Mouse (Mus musculus) heart, embryonic 11.5 days (tissue): ENCODE results near the gene Gimap7. TPM values are rescaled to one million over a fixed set of nuclear protein-coding genes. Genes with fewer than 3 reads are reported as not detected.
A peak's percentile ranks its signal among the peaks of the same experiment; 100 is the strongest.
"Not testable (repeated sequence)": the region's sequence is repeated elsewhere in the genome, so short reads cannot be mapped to it uniquely, and the experiment has no call there.

Experiments used
- ATAC-seq: fragments of 200-750 bp; cut with Nextera tagmentation; replicated peaks from 2 replicates; pipeline ENCODE4 v1.8.0; 2017; ENCODE audit warnings: moderate library complexity; ENCODE audit not compliant: insufficient number of reproducible peaks, low FRiP score, low TSS enrichment
- H3K27ac ChIP-seq: fragments of 300-500 bp; sonication (generic); 2 replicates; pipeline ENCODE4 v1.5.1; 2014; ENCODE audit warnings: mild to moderate bottlenecking, low read depth, low read length
- H3K27me3 ChIP-seq: fragments of 300-500 bp; sonication (generic); 2 replicates; pipeline ENCODE4 v1.6.1; 2014; ENCODE audit warnings: mild to moderate bottlenecking, low read length, mixed read lengths; ENCODE audit not compliant: control insufficient read depth, insufficient read depth
- H3K36me3 ChIP-seq: fragments of 300-500 bp; sonication (generic); 2 replicates; pipeline ENCODE4 v1.6.1; 2014; ENCODE audit warnings: mild to moderate bottlenecking, low read length, moderate library complexity, mixed read lengths; ENCODE audit not compliant: control insufficient read depth, insufficient read depth
- H3K4me1 ChIP-seq: fragments of 300-500 bp; sonication (generic); 2 replicates; pipeline ENCODE4 v1.6.1; 2014; ENCODE audit warnings: low read length; ENCODE audit not compliant: control insufficient read depth, insufficient read depth
- H3K4me2 ChIP-seq: fragments of 300-500 bp; sonication (generic); 2 replicates; pipeline ENCODE4 v1.6.1; 2014; ENCODE audit warnings: mild to moderate bottlenecking, moderate library complexity
- H3K4me3 ChIP-seq: fragments of 300-500 bp; sonication (generic); 2 replicates; pipeline ENCODE4 v1.5.1; 2014; ENCODE audit warnings: low read depth, low read length
- H3K9ac ChIP-seq: fragments of 300-500 bp; sonication (generic); 2 replicates; pipeline ENCODE4 v1.6.1; 2014; ENCODE audit warnings: mild to moderate bottlenecking, low read depth, low read length, moderate library complexity
- H3K9me3 ChIP-seq: fragments of 300-500 bp; sonication (generic); replicated peaks from 2 replicates; pipeline ENCODE4 v1.6.1; 2016; ENCODE audit warnings: low read length; ENCODE audit not compliant: control insufficient read depth
- WGBS: fragments of 180-500 bp; shearing (Covaris S2); extraction: QIAGEN DNeasy Blood & Tissue Kit; methylation state at CpG from one replicate; pipeline ENCODE4 v1.1.7; 2014; ENCODE audit not compliant: insufficient replicate concordance; 5-methylcytosine and 5-hydroxymethylcytosine counted together
- polyA plus RNA-seq: library from polyadenylated mRNA; unstranded; fragments of >200 nt; fragmentation: Nextera tagmentation; extraction: Ambion mirVana; gene quantifications from 2 replicates; pipeline ENCODE4 v1.2.1, GENCODE M21; 2014

The Gimap7 gene
- polyA plus RNA-seq, 1 experiment from 2014 or later, result not detected

DNA sequence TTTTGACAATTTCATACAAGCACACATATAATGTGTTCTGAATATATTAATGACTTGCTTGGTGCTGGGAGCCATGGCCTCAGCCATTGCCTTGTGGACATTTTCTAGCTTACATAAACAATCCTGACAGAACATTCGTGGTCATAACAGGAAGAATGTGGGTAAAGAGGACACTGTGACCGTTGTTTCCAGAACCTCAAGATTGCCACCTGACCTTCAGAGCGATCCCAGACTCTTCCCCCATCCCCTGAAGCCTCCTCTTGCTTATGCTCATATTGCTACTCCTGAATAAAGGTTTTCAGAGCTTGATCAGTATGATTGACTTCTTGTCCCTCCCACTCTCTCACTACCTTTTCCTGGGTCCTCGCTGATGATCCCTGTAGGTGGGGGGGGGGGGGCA lies 40.0 kb upstream of the Gimap7 start:
- Histone ChIP-seq H3K27me3 (no peaks in the 10 kb centered on the region), H3K27ac (no peak overlapping the region), H3K9me3 (no peaks in the 10 kb centered on the region), H3K36me3 (no peaks in the 10 kb centered on the region), H3K4me1 (no peaks in the 10 kb centered on the region), H3K4me3 (no peak overlapping the region), H3K9ac (no peak overlapping the region), H3K4me2 (no peak overlapping the region)
- ATAC-seq, result no peak
- WGBS, result 65% methylated on average over 4 of the region's 4 CpGs

DNA sequence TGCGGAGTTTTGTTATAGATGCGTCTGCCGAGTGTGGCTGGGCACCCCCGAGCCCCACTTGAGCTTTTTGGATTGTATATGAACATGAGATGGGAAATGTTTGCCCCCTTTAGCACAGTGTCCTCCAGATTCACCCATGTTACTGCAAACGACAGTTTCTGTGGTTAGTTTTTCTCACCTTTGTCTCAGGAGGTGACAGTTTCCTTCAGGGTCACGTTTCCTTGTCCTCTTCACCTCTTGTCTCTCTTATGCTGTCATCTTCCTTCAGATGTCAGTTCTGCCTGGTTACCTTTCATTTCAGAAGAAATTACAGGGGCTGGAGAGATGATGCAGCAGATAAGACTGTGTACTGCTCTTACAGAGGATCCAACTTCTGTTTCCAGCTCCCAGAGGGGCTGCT lies 38.7 kb upstream of the Gimap7 start:
- H3K9ac ChIP-seq, result no peak overlapping the region
- WGBS, result 74% methylated on average over 6 of the region's 6 CpGs
- H3K4me2 ChIP-seq, result no peak overlapping the region
- no peaks in the 10 kb centered on the region for H3K27me3 ChIP-seq
- no peaks in the 10 kb centered on the region for H3K36me3 ChIP-seq
- no peak for ATAC-seq
- no peaks in the 10 kb centered on the region for H3K9me3 ChIP-seq
- H3K27ac ChIP-seq, result no peak overlapping the region
- no peak overlapping the region for H3K4me3 ChIP-seq
- H3K4me1 ChIP-seq, result no peaks in the 10 kb centered on the region

DNA sequence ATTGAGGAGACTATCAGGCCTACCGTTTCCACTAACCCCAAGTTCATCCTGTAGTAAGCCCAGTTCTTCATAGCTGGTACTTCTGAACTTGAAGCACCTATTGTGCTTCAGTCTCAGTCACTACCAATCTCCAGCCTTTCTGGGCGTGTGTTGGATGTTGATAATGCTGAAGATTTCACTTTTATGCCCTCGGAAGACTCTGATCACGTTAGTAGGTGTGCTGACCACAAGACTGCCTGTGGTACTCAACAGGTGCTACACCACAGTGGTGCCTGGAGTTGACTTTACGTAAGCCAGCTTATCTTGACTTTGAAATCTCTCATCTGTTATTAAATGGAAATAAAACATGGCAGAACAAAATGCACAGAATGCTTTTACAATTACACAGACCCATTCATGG lies 38.0 kb upstream of the Gimap7 start:
- WGBS, result 72% methylated on average over 5 of the region's 5 CpGs
- H3K27me3 ChIP-seq, result no peaks in the 10 kb centered on the region
- ATAC-seq, result no peak
- H3K27ac ChIP-seq, result no peak overlapping the region
- no peaks in the 10 kb centered on the region for H3K36me3 ChIP-seq
- H3K4me3 ChIP-seq, result no peak overlapping the region
- no peak overlapping the region for H3K4me2 ChIP-seq
- H3K4me1 ChIP-seq, result no peaks in the 10 kb centered on the region
- no peak overlapping the region for H3K9ac ChIP-seq
- H3K9me3 ChIP-seq, result no peaks in the 10 kb centered on the region

DNA sequence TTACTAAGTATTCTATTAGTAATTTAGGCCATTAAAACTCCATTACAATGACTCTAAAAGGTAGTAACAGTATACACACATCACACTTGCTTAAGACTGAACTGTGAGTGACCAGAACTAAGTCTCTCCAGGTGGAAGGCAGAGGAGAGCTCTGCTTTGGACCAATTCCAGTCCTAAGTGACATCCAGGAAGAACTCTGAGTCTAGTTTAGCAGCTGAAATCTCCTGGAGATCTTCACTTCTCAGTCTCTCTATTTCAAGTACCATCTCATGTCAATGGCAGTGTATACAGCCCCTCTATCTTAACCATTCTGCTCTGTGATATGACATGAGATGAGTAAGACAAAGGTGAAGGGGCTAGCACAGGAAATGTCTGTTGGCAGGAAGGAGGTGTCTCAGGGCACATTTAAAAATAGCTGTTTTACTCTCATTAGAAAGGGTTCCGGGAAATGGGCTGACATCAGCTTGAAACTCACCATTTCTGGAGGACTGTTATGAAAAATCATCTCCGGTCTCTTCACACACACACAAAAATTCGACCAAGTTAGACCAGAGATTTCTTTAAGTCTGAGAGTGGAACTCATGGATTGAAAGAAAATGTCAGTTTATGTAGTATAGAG lies 36.8 kb upstream of the Gimap7 start:
- no peaks in the 10 kb centered on the region for H3K36me3 ChIP-seq
- H3K27me3 ChIP-seq, result no peaks in the 10 kb centered on the region
- no peak overlapping the region for H3K9ac ChIP-seq
- no peak overlapping the region for H3K4me2 ChIP-seq
- no peak overlapping the region for H3K4me3 ChIP-seq
- H3K27ac ChIP-seq, result no peak overlapping the region
- no peaks in the 10 kb centered on the region for H3K9me3 ChIP-seq
- no peaks in the 10 kb centered on the region for H3K4me1 ChIP-seq
- ATAC-seq, result no peak
- WGBS, result 61% methylated on average over 3 of the region's 3 CpGs

DNA sequence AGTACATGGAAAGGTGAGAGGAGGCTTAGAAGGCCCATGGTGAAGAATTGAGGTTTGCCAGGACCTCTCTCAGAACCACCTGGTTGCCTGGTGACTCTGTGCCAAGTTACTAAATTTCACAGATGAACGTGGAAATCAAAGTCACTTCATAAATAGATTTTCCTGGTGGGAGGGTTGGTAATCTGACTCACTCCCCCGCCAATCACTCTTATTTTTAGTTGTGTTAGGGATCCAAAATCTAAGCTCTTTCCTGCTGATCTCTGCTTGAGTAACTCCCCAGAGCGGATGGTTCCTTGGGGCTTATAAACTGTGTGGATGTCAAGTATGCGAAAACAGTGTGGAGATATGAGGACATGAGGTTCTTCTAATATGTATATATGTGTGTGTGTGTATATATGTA lies 36.1 kb upstream of the Gimap7 start:
- no peak for ATAC-seq
- Histone ChIP-seq H3K4me3 (no peak overlapping the region), H3K27me3 (no peaks in the 10 kb centered on the region), H3K9ac (no peak overlapping the region), H3K4me1 (no peaks in the 10 kb centered on the region), H3K9me3 (no peaks in the 10 kb centered on the region), H3K27ac (no peak overlapping the region), H3K4me2 (no peak overlapping the region), H3K36me3 (no peaks in the 10 kb centered on the region)
- 73% methylated on average over 4 of the region's 4 CpGs for WGBS

DNA sequence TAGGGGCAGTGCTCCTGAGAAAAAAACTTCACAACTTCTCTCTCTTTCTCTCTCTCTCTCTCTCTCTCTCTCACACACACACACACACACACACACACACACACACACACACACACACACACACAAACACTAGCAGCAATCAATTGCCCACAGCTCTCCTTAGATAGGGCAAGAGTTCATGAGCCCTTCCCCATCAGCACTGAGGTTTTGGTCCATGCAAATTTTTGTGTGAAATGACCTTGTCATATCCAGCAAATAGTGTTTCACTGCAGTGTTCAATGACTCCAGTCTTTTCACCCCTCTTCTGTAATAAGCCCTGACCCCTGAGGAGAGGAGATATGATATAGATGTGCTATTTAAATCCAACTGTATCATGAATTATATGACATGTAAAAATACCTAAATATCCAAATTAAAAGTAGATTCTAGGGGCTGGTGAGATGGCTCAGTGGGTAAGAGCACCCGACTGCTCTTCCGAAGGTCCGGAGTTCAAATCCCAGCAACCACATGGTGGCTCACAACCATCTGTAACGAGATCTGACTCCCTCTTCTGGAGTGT lies 35.1 kb upstream of the Gimap7 start:
- not testable (repeated sequence) for H3K27ac ChIP-seq, H3K36me3 ChIP-seq, ATAC-seq, H3K9me3 ChIP-seq, H3K4me1 ChIP-seq, H3K4me2 ChIP-seq, H3K4me3 ChIP-seq, H3K27me3 ChIP-seq, H3K9ac ChIP-seq
- 100% methylated on average over 3 of the region's 4 CpGs for WGBS

DNA sequence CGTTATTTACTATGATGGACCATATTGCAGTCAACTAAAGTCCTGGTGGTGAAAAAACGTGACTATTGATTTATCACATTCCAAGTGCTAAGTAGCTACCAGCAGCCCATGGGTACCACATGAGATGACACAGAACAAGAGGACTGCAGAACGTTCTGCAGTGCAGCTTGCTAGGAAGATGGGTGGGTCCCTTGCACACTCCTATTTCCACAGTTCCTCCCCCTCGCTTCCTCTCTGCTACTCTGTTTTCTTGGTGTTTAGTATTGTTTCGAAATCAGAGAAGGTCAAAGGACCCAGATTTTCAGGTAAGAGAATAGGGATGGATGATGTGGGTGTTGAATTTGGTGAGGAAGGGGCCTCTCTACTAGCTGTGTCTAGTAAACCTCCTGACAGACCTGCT lies 34.1 kb upstream of the Gimap7 start, which contains the start of gene Gimap4:
Gene Gimap4, plus strand, starts transcription at position 231 of the 400 bp plus-strand sequence.
- Histone ChIP-seq H3K4me1 (no peaks in the 10 kb centered on the region), H3K4me2 (no peak within 1 kb of the TSS), H3K27me3 (no peaks in the 10 kb centered on the region), H3K36me3 (no peaks in the 10 kb centered on the region), H3K4me3 (no peak within 1 kb of the TSS), H3K9ac (no peak within 1 kb of the TSS), H3K9me3 (no peaks in the 10 kb centered on the region), H3K27ac (peak within 1 kb of the TSS; percentile 29; the same call in 1 of the 2 replicates)
- ATAC-seq, result no peak
- 62% methylated on average over 5 of the region's 5 CpGs for WGBS

DNA sequence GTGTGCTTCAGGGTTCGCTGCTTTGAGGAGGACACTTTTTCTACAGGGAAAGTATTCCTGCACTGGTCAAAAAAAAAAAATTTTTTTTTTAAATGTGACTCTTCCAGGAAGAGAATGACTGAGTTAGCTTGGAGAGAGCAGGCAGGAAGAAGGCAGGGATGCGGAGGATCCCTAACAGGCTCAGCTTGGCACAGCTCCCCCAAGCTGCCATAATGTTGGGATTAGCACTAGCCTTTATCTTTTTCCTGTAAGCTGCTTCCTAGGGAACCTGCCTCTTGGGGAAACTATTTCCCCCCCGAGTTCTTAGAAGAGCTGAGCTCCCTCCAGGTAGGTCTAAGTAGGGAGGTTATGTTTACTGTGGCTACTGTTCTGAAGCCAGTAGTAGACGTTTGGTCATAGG lies 33.6 kb upstream of the Gimap7 start:
- Histone ChIP-seq H3K36me3 (no peaks in the 10 kb centered on the region), H3K4me2 (no peak overlapping the region), H3K9ac (no peak overlapping the region), H3K9me3 (no peaks in the 10 kb centered on the region), H3K27ac (no peak overlapping the region; the same call in 1 of the 2 replicates), H3K4me1 (no peaks in the 10 kb centered on the region), H3K4me3 (no peak overlapping the region), H3K27me3 (no peaks in the 10 kb centered on the region)
- ATAC-seq, result no peak
- 41% methylated on average over 4 of the region's 4 CpGs for WGBS

DNA sequence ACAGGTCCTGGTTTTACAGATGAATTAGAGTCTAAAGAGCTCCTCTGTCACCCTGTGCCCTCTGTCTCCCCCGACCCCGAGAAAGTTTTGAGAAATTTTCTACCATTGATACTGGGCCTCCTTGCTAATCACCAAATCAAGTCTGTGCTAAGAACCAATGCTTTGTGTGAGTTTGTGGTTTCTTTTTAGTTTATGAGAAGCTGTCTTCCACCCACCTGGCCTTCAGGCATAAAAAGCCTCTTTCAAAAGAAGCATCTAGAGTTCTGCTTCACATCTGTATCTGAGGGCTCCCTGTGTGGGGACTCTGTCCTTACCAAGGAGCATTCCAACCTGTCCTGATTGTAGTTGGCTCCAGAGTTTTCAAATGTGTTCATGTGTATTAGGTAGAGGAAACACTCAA lies 33.2 kb upstream of the Gimap7 start:
- ATAC-seq, result no peak
- H3K4me1 ChIP-seq, result no peaks in the 10 kb centered on the region
- no peak overlapping the region for H3K4me2 ChIP-seq
- no peak overlapping the region; the same call in 1 of the 2 replicates for H3K27ac ChIP-seq
- H3K27me3 ChIP-seq, result no peaks in the 10 kb centered on the region
- no peak overlapping the region for H3K4me3 ChIP-seq
- no peaks in the 10 kb centered on the region for H3K9me3 ChIP-seq
- H3K36me3 ChIP-seq, result no peaks in the 10 kb centered on the region
- 70% methylated on average over 2 of the region's 2 CpGs for WGBS
- no peak overlapping the region for H3K9ac ChIP-seq
